Mouse (Mus musculus) limb, embryonic 10.5 days (tissue): Measurements from ENCODE around the gene H1foo. TPM values are rescaled to one million over a fixed set of nuclear protein-coding genes. Genes with fewer than 3 reads are reported as not detected.
A peak's percentile ranks its signal among the peaks of the same experiment; 100 is the strongest.

Experiments used
- DNase-seq: peaks from one replicate; pipeline ENCODE4 v3.0.0-alpha.2; 2017; ENCODE audit warnings: low spot score
- H3K27ac ChIP-seq: fragments of 300-500 bp; sonication (generic); 2 replicates; pipeline ENCODE4 v1.5.1; 2016; ENCODE audit warnings: mild to moderate bottlenecking
- H3K27me3 ChIP-seq: fragments of 300-500 bp; sonication (generic); 2 replicates; pipeline ENCODE4 v1.6.1; 2016; ENCODE audit warnings: low read depth, mild to moderate bottlenecking; ENCODE audit not compliant: poor library complexity, severe bottlenecking
- H3K36me3 ChIP-seq: fragments of 300-500 bp; sonication (generic); 2 replicates; pipeline ENCODE4 v1.6.1; 2016; ENCODE audit warnings: mild to moderate bottlenecking, moderate library complexity
- H3K4me1 ChIP-seq: fragments of 300-500 bp; sonication (generic); 2 replicates; pipeline ENCODE4 v1.6.1; 2016
- H3K4me3 ChIP-seq: fragments of 300-500 bp; sonication (generic); 2 replicates; pipeline ENCODE4 v1.5.1; 2016; ENCODE audit warnings: mild to moderate bottlenecking, moderate library complexity
- H3K9me3 ChIP-seq: fragments of 300-500 bp; sonication (generic); replicated peaks from 2 replicates; pipeline ENCODE4 v1.6.1; 2016; ENCODE audit warnings: mild to moderate bottlenecking
- WGBS: fragments of 180-500 bp; shearing (Covaris S2); methylation state at CpG from one replicate; pipeline ENCODE4 v1.1.7; 2016; 5-methylcytosine and 5-hydroxymethylcytosine counted together
- polyA plus RNA-seq: library from polyadenylated mRNA; unstranded; fragments of >200 nt; fragmentation: Nextera tagmentation; extraction: Ambion mirVana; gene quantifications from 2 replicates; pipeline ENCODE4 v1.2.1, GENCODE M21; 2016

The H1foo gene
- polyA plus RNA-seq, 1 experiment from 2014 or later: not detected

GRCm38 (mm10) chr6:115984580-115984979 is 39.8 kb downstream of the H1foo start:
- Histone ChIP-seq H3K36me3 (0 out of 2 replicates have a peak, but pooled peaks cover 2% of the 10 kb centered on the region), H3K9me3 (no peaks in the 10 kb centered on the region), H3K27me3 (0 out of 2 replicates have a peak, but pooled peaks cover 6% of the 10 kb centered on the region), H3K4me3 (no peak overlapping the region), H3K27ac (0 out of 2 replicates have a peak overlapping the region, but pooled peaks have one; percentile 71), H3K4me1 (peaks cover 79% of the 10 kb centered on the region)
- no peak for DNase-seq
- 82% methylated on average over 7 of the region's 7 CpGs for WGBS

DNA sequence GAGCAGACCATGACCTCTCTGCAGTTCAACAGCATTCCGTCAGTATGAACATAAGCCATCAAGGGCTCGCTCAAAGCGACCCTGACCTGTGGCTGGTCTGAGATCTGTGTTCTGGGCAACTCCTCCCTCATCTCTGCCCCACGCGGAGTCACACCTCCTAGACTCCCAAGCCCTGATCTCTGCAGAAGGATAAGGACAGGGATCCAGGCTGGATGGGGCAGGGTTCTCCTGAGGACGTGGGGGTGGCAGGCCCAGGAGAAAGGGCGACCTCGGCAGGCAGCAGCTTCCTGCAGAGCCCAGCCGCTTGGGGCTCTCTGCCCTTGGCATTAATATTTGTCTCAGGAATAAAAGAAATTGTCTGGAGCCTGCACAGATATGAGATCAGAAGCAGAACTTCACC is 40.9 kb downstream of the H1foo start:
- DNase-seq: no peak
- 0 out of 2 replicates have a peak, but pooled peaks cover 1% of the 10 kb centered on the region for H3K36me3 ChIP-seq
- H3K4me1 ChIP-seq: peaks cover 73% of the 10 kb centered on the region
- 63% methylated on average over 9 of the region's 9 CpGs for WGBS
- no peak overlapping the region for H3K4me3 ChIP-seq
- no peaks in the 10 kb centered on the region for H3K9me3 ChIP-seq
- H3K27me3 ChIP-seq: peaks cover 14% of the 10 kb centered on the region
- H3K27ac ChIP-seq: peak overlapping the region; percentile 28; the same call in 1 of the 2 replicates

- no peaks in the 10 kb centered on the region for H3K9me3 ChIP-seq
- peak overlapping the region; percentile 75 for H3K27ac ChIP-seq
- H3K27me3 ChIP-seq: peaks cover 23% of the 10 kb centered on the region
- 49% methylated on average over 12 of the region's 12 CpGs for WGBS
- peak overlapping the region; percentile 21; the same call in 1 of the 2 replicates for H3K4me3 ChIP-seq
- DNase-seq: no peak
- H3K36me3 ChIP-seq: no peaks in the 10 kb centered on the region
- H3K4me1 ChIP-seq: peaks cover 78% of the 10 kb centered on the region
Observed at GRCm38 (mm10) chr6:115986472-115987095, 41.8 kb downstream of the H1foo start.

DNA sequence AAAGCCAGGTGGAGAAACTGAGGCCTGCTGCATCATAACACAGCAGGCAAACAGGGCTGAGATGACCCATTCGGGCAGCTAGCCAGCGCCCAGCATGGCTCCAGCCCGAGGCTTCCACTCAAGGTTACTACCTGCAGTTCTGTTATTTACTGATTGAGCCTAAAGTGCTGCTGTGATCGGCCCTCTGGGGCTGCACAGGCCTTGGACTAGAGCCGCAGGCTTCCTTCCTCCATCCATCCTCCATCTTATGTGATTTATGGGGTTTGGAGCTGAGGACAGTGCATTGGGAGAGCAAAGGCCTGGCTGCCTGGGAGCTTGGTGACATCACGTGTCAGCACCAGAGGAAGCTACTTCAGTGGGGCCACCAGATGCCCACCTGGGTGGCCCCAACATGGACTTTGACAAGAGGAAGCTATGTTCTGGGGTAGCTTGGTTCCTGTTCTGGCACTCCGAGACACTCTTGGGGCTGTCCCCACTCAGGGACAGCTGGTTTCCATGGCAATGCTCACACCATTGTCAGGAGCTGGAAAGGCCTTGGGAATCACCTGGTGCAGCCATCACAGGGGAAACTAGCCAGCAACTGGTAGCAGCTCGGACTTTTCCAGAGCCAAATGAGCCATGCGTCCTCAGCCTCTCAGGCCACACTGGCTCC is 42.5 kb downstream of the H1foo start:
- Histone ChIP-seq H3K27me3 (peaks cover 30% of the 10 kb centered on the region), H3K36me3 (no peaks in the 10 kb centered on the region), H3K4me1 (peaks cover 82% of the 10 kb centered on the region), H3K9me3 (no peaks in the 10 kb centered on the region), H3K27ac (peak overlapping the region; percentile 75), H3K4me3 (peak overlapping the region; percentile 21; the same call in 1 of the 2 replicates)
- 56% methylated on average over 9 of the region's 9 CpGs for WGBS
- no peak for DNase-seq

DNA sequence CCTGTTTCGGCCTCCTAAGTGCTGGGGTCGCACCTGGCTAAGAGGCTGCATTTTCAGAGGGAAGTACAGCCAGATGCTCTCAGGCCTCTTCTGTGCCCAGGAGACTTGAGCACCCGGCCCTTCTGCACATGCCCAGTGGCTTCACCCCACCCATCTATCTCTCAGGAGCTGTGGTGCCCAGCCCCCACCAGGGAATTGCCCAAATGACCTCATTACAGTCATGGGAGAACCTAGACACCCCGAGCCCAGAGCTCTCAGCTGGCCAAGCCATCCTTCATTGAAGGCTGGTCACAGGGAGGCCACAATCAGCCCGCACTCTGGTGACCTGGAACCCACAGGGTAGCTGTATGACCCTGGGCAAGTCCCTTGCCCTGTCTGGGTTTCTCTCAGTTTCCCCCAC is 44.3 kb downstream of the H1foo start:
- 71% methylated on average over 5 of the region's 5 CpGs for WGBS
- H3K4me1 ChIP-seq: peaks cover 78% of the 10 kb centered on the region

GRCm38 (mm10) chr6:115989607-115990006 is 44.9 kb downstream of the H1foo start:
- Histone ChIP-seq H3K36me3 (no peaks in the 10 kb centered on the region), H3K27ac (peak overlapping the region; percentile 1; the same call in 1 of the 2 replicates), H3K27me3 (peaks cover 53% of the 10 kb centered on the region), H3K4me3 (peak overlapping the region; percentile 19; the same call in 1 of the 2 replicates), H3K9me3 (no peaks in the 10 kb centered on the region), H3K4me1 (peaks cover 78% of the 10 kb centered on the region)
- DNase-seq: no peak
- WGBS: 85% methylated on average over 4 of the region's 4 CpGs

More for the DNA sequence above, 44.3 kb downstream of the H1foo start:
- no peak overlapping the region for H3K4me3 ChIP-seq
- H3K9me3 ChIP-seq: no peaks in the 10 kb centered on the region
- DNase-seq: no peak
- H3K36me3 ChIP-seq: no peaks in the 10 kb centered on the region
- H3K27me3 ChIP-seq: peaks cover 48% of the 10 kb centered on the region
- no peak overlapping the region for H3K27ac ChIP-seq

- no peak for DNase-seq
- Histone ChIP-seq H3K27me3 (peaks cover 53% of the 10 kb centered on the region), H3K36me3 (no peaks in the 10 kb centered on the region), H3K9me3 (no peaks in the 10 kb centered on the region), H3K4me3 (peak overlapping the region; percentile 19; the same call in 1 of the 2 replicates), H3K4me1 (peaks cover 74% of the 10 kb centered on the region), H3K27ac (peak overlapping the region; percentile 1; the same call in 1 of the 2 replicates)
- WGBS: 85% methylated on average over 3 of the region's 3 CpGs
Observed at GRCm38 (mm10) chr6:115990056-115990455, 45.3 kb downstream of the H1foo start.

DNA sequence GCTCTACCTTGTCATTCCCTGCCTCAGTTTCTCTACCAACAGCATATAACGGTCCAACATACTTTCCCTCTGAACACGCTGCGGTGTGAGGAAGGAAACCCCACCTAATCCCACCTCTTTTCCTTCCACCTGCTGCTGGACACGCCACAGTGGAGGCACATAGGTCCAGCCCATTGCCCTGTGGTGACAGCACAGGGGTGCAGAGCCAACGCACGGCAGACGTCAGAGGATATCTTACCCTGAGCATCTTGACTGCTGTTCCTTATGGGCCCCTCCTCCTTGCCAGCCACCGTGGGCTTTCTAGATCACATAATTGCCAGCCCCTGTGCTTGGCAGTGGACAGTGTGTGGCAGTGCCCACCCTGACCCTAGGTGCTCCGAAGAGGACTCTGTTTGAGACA is 45.7 kb downstream of the H1foo start:
- 89% methylated on average over 9 of the region's 9 CpGs for WGBS
- H3K27me3 ChIP-seq: peaks cover 53% of the 10 kb centered on the region
- H3K9me3 ChIP-seq: no peaks in the 10 kb centered on the region
- H3K27ac ChIP-seq: peak overlapping the region; percentile 59; the same call in 1 of the 2 replicates
- no peaks in the 10 kb centered on the region for H3K36me3 ChIP-seq
- no peak for DNase-seq
- H3K4me1 ChIP-seq: peaks cover 72% of the 10 kb centered on the region
- H3K4me3 ChIP-seq: peak overlapping the region; percentile 65; the same call in 1 of the 2 replicates

DNA sequence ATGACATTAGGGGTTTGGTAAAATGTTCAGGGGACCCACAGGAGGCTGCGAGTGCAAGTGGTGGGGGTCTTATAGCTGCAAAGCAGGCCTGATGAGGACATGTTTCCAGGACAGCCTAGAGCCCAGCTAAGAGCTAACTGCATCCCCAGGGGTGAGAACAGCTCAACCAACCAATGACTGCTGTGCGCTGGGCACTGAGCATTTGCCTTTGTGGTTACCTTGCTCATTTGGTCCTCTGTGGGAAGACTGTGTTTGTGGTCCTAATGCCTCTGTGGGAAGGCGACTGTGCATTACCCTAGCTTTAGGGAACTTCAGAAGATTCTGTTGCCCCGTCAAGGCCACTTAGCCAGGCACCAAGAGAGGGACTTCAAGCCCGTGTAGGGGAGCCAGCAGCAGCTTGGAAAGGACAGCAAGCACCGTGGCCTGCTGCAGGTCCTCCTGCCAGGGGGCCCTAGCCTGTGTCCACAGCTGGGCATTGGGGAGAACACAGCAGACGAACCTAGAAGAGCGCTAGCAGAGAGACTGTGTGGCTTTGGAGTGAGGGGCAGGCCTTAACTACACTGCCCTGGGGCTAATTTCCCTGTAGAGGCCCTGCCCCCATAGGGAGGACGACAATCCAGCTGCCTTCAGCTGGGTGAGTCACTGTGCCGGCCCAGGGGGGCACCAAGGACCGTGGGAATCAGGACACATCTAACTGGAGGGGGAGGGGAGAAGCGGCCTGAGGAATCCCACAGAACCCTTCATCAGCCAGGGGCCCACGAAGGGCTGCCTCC is 46.6 kb downstream of the H1foo start:
- H3K4me3 ChIP-seq: peak overlapping the region; percentile 65
- WGBS: 28% methylated on average over 13 of the region's 13 CpGs
- no peaks in the 10 kb centered on the region for H3K36me3 ChIP-seq
- peak overlapping the region; percentile 59 for H3K27ac ChIP-seq
- no peaks in the 10 kb centered on the region for H3K9me3 ChIP-seq
- peaks cover 53% of the 10 kb centered on the region for H3K27me3 ChIP-seq
- DNase-seq: no peak
- peaks cover 72% of the 10 kb centered on the region for H3K4me1 ChIP-seq

- Histone ChIP-seq H3K27me3 (peaks cover 53% of the 10 kb centered on the region), H3K4me3 (peak overlapping the region; percentile 65), H3K9me3 (no peaks in the 10 kb centered on the region), H3K27ac (peak overlapping the region; percentile 59; the same call in 1 of the 2 replicates), H3K36me3 (no peaks in the 10 kb centered on the region), H3K4me1 (peaks cover 72% of the 10 kb centered on the region)
- WGBS: 32% methylated on average over 10 of the region's 10 CpGs
- no peak for DNase-seq
Observed at GRCm38 (mm10) chr6:115991881-115992620, 47.3 kb downstream of the H1foo start.

- WGBS: 47% methylated on average over 6 of the region's 6 CpGs
- peaks cover 53% of the 10 kb centered on the region for H3K27me3 ChIP-seq
- peaks cover 74% of the 10 kb centered on the region for H3K4me1 ChIP-seq
- H3K9me3 ChIP-seq: no peaks in the 10 kb centered on the region
- DNase-seq: no peak
- H3K27ac ChIP-seq: peak overlapping the region; percentile 67; the same call in 1 of the 2 replicates
- H3K36me3 ChIP-seq: no peaks in the 10 kb centered on the region
- H3K4me3 ChIP-seq: peak overlapping the region; percentile 65
Observed at GRCm38 (mm10) chr6:115992981-115993380, 48.2 kb downstream of the H1foo start.
